Mouse (Mus musculus): ENCODE measurements at regions not wholly inside any gene's neighbourhood (a gene's known extent, or its start where the extent isn't known, plus 50 kb on each side); places are given as distances from the start of the nearest gene placed in this dataset.

DNA sequence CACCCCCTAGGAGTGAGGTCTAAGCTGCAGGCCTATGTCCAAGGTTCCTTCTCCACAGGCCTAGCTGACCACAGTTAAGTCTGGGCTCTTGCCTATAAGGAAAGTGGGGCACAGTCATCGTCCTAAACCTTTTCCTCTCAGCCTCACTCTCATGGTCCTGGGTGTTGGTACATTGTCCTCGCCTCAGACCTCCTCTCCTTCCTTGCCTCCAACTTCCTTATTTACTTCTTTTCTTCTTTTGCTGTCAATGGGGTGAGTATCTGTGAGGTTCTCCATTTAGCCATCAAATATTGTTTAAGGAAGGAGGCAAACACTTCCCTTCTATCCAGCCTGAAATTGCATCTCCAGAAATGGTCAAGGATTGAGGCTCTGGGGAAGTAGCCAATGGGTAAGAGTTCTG is 554.2 kb downstream of the Ccdc171 start:
- H3K27me3 ChIP-seq (ENCODE audit: insufficient read depth, low read length): no peaks in the 10 kb centered on the region
- H3K4me1 ChIP-seq (ENCODE audit: insufficient read depth, low read length): no peaks in the 10 kb centered on the region; the same call in 1 of the 2 replicates
- no peak for ATAC-seq (ENCODE audit: low FRiP score, low TSS enrichment)
- no peak overlapping the region for H3K4me3 ChIP-seq (ENCODE audit: low read length)
- no peaks in the 10 kb centered on the region for H3K9me3 ChIP-seq (ENCODE audit: low read length)
- 88% methylated on average over 2 of the region's 2 CpGs for WGBS
- no peaks in the 10 kb centered on the region for H3K36me3 ChIP-seq (ENCODE audit: insufficient read depth, low read length)
- no peak overlapping the region for H3K9ac ChIP-seq (replicated peaks; ENCODE audit: low read length)
- no peak overlapping the region for H3K4me2 ChIP-seq (replicated peaks; ENCODE audit: low read depth, low read length)
- H3K27ac ChIP-seq (ENCODE audit: low read length): peak overlapping the region; percentile 37; the same call in 1 of the 2 replicates

DNA sequence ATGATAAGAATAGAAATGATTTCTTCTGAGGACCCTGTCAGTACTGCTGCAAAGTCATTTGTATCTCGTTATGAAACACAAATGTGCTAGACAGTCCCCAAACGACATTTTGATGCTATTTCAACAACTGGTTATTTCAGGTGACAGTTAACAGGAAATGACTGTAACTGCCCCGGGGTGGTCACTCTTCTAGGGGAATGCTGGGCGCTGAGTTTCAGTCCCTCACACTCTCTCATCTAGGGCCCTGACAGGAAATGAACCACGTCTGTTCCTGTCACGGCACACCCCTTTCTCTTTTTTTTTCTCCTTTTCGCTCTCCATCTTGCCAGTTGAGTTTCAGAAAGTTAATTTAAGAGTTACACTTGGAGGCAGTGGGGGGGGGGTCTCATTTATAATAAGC is 556.2 kb downstream of the Ccdc171 start:
- Histone ChIP-seq H3K9ac (replicated peaks; ENCODE audit: low read length) (no peak overlapping the region), H3K4me1 (ENCODE audit: insufficient read depth, low read length) (no peaks in the 10 kb centered on the region; the same call in 1 of the 2 replicates), H3K4me2 (replicated peaks; ENCODE audit: low read depth, low read length) (no peak overlapping the region), H3K36me3 (ENCODE audit: insufficient read depth, low read length) (no peaks in the 10 kb centered on the region), H3K27ac (ENCODE audit: low read length) (no peak overlapping the region), H3K27me3 (ENCODE audit: insufficient read depth, low read length) (no peaks in the 10 kb centered on the region), H3K9me3 (ENCODE audit: low read length) (no peaks in the 10 kb centered on the region), H3K4me3 (ENCODE audit: low read length) (no peak overlapping the region)
- no peak for ATAC-seq (ENCODE audit: low FRiP score, low TSS enrichment)
- WGBS: 52% methylated on average over 7 of the region's 7 CpGs

DNA sequence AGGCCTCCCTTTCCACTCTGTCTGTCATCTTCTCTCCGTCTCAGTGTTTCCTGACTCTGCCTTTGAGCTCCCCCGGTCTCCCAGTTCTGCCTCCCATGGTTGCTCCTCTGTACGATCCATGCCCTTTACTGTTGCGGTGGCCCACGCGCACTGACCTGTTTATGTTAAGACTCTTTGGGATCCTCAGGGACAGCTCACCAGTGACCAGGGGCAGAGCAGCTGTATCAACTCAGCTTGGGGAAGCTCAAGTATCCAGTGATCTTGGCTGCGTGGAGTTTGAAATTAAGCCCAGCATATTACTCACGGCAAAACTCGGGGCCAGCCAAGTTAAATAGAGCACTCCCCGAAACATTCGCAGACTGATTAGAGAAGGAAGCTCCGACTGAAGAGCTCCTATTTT is 562.8 kb downstream of the Ccdc171 start:
- WGBS: 30% methylated on average over 12 of the region's 12 CpGs
- peak overlapping the region; percentile 73 for H3K27ac ChIP-seq (ENCODE audit: low read length)

DNA sequence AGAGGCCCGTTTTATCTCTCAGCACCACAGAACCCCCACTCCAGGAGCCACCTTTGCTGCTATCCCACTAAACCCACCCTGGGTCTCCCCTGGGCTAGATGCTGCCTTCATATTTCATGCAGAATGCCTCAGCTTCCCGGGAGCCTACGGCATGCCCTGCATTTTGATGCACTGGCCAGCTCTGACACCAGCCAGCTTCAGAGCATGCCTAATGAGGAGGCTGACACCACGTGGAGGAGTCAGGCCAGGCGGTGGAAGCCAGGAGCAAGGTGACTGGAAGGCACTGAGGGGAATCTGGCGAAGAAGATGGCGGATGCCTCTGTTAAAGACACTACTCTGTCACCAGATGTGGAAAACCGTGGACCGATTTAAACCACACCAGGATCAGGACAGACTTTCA is 567.2 kb downstream of the Ccdc171 start:
- Histone ChIP-seq H3K4me3 (ENCODE audit: low read length) (no peak overlapping the region), H3K27ac (ENCODE audit: low read length) (no peak overlapping the region), H3K9ac (replicated peaks; ENCODE audit: low read length) (no peak overlapping the region), H3K9me3 (ENCODE audit: low read length) (no peaks in the 10 kb centered on the region), H3K27me3 (ENCODE audit: insufficient read depth, low read length) (no peaks in the 10 kb centered on the region), H3K36me3 (ENCODE audit: insufficient read depth, low read length) (no peaks in the 10 kb centered on the region), H3K4me1 (ENCODE audit: insufficient read depth, low read length) (peaks cover 10% of the 10 kb centered on the region; the same call in 1 of the 2 replicates), H3K4me2 (replicated peaks; ENCODE audit: low read depth, low read length) (no peak overlapping the region)
- ATAC-seq (ENCODE audit: low FRiP score, low TSS enrichment): no peak
- 65% methylated on average over 9 of the region's 9 CpGs for WGBS

More for the DNA sequence above, 562.8 kb downstream of the Ccdc171 start:
- H3K4me1 ChIP-seq (ENCODE audit: insufficient read depth, low read length): 0 out of 2 replicates have a peak, but pooled peaks cover 3% of the 10 kb centered on the region
- no peak overlapping the region for H3K9ac ChIP-seq (replicated peaks; ENCODE audit: low read length)
- no peaks in the 10 kb centered on the region for H3K36me3 ChIP-seq (ENCODE audit: insufficient read depth, low read length)
- H3K4me3 ChIP-seq (ENCODE audit: low read length): no peak overlapping the region; the same call in 1 of the 2 replicates
- H3K27me3 ChIP-seq (ENCODE audit: insufficient read depth, low read length): no peaks in the 10 kb centered on the region
- peak; percentile 80 for ATAC-seq (ENCODE audit: low FRiP score, low TSS enrichment)
- peak overlapping the region; percentile 28; the same call in 1 of the 2 replicates for H3K4me2 ChIP-seq (replicated peaks; ENCODE audit: low read depth, low read length)
- no peaks in the 10 kb centered on the region for H3K9me3 ChIP-seq (ENCODE audit: low read length)

DNA sequence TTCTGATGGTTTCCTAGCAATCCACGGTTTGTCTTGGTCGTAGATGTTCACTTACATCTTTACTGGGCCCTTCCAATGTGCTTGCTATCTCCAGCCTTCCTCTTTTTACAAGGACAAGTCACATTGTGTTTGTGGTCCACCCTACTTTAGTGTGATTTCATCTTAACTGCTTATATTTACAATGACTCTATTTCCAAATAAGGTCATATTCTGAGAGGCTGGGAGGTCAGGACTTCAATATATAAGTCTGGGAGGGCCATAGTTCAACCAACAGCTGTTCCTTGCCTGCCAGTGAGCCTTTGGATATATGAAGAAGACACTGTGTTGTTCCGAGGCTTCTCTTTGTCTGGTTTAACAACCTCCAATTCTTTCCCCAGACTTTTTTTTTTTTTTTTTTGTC is 569.9 kb downstream of the Ccdc171 start:
- Histone ChIP-seq H3K27me3 (ENCODE audit: insufficient read depth, low read length) (no peaks in the 10 kb centered on the region), H3K36me3 (ENCODE audit: insufficient read depth, low read length) (no peaks in the 10 kb centered on the region), H3K9ac (replicated peaks; ENCODE audit: low read length) (no peak overlapping the region), H3K4me3 (ENCODE audit: low read length) (no peak overlapping the region), H3K4me1 (ENCODE audit: insufficient read depth, low read length) (peaks cover 12% of the 10 kb centered on the region; the same call in 1 of the 2 replicates), H3K27ac (ENCODE audit: low read length) (peak overlapping the region; percentile 80), H3K9me3 (ENCODE audit: low read length) (no peaks in the 10 kb centered on the region), H3K4me2 (replicated peaks; ENCODE audit: low read depth, low read length) (no peak overlapping the region)
- 52% methylated on average over 3 of the region's 3 CpGs for WGBS
- peak; percentile 66 for ATAC-seq (ENCODE audit: low FRiP score, low TSS enrichment)

DNA sequence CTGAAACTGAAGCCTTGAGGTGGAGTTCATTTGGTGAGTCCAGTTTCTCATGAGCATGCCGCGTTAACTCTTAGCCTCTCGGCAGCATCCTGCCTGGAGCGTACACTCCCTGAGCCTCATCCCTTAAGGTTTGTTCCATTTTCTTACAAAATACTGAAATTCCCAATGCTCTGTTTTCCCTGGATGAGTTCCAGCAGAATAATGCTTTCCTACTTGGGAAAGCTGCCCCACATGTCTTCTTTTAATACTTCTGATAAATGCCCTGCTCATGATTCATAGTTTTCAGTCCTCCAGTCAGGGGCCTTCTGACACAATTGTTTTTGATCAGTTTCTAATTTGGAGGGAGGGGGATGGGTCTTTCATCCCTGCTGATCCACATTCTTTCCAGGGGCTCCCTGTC is 570.7 kb downstream of the Ccdc171 start:
- 71% methylated on average over 4 of the region's 4 CpGs for WGBS
- no peaks in the 10 kb centered on the region for H3K9me3 ChIP-seq (ENCODE audit: low read length)
- H3K4me2 ChIP-seq (replicated peaks; ENCODE audit: low read depth, low read length): no peak overlapping the region
- no peaks in the 10 kb centered on the region for H3K36me3 ChIP-seq (ENCODE audit: insufficient read depth, low read length)
- no peak for ATAC-seq (ENCODE audit: low FRiP score, low TSS enrichment)
- H3K4me3 ChIP-seq (ENCODE audit: low read length): no peak overlapping the region
- peaks cover 12% of the 10 kb centered on the region; the same call in 1 of the 2 replicates for H3K4me1 ChIP-seq (ENCODE audit: insufficient read depth, low read length)
- H3K9ac ChIP-seq (replicated peaks; ENCODE audit: low read length): no peak overlapping the region
- peak overlapping the region; percentile 80 for H3K27ac ChIP-seq (ENCODE audit: low read length)
- no peaks in the 10 kb centered on the region for H3K27me3 ChIP-seq (ENCODE audit: insufficient read depth, low read length)

DNA sequence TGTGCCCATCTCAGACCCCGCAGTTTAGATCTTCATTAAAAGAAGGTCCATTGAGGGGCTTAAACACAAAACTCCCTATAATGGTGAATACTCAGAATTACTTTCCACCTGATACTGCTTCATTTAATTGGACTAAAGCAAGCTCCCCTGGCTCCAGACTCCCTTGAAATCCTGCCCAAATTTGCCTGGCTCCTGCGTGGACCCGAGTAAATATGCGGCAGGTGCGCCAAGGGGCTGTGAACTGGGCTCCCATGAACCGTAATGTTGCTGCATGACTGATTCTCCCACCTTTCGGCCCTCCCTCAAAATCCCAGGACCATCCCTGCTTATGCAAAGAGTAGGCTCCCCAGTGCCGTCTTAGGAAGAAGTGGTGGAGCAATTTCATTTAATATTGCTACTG is 573.7 kb downstream of the Ccdc171 start:
- Histone ChIP-seq H3K4me3 (ENCODE audit: low read length) (no peak overlapping the region), H3K4me2 (replicated peaks; ENCODE audit: low read depth, low read length) (no peak overlapping the region), H3K36me3 (ENCODE audit: insufficient read depth, low read length) (no peaks in the 10 kb centered on the region), H3K27me3 (ENCODE audit: insufficient read depth, low read length) (no peaks in the 10 kb centered on the region), H3K9me3 (ENCODE audit: low read length) (no peaks in the 10 kb centered on the region), H3K4me1 (ENCODE audit: insufficient read depth, low read length) (peaks cover 12% of the 10 kb centered on the region; the same call in 1 of the 2 replicates), H3K9ac (replicated peaks; ENCODE audit: low read length) (no peak overlapping the region), H3K27ac (ENCODE audit: low read length) (no peak overlapping the region)
- ATAC-seq (ENCODE audit: low FRiP score, low TSS enrichment): no peak
- WGBS: 68% methylated on average over 8 of the region's 8 CpGs

DNA sequence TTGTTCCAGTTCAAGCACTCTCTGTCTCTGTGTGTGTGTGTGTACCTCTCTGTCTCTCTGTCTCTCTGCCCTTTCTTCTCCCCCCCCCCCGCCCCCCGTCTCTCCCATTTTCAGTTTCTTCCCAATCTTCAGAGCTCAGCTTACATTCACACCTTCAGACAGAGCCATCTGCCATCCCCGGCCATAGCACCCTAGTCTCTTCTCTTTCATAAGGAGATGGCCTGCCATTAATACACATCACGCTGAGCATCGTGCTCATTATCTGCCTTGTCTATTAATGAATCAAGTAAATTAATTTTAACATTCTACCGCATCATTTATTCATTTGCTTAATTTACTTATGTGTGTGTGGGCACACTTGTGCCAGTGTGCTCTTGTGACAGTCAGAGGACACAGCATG is 573.2 kb downstream of the Bnc2 start:
- no peak for ATAC-seq (ENCODE audit: low FRiP score, low TSS enrichment)
- no peaks in the 10 kb centered on the region for H3K9me3 ChIP-seq (ENCODE audit: low read length)
- no peak overlapping the region for H3K4me2 ChIP-seq (replicated peaks; ENCODE audit: low read depth, low read length)
- 90% methylated on average over 5 of the region's 6 CpGs for WGBS
- no peaks in the 10 kb centered on the region for H3K27me3 ChIP-seq (ENCODE audit: insufficient read depth, low read length)
- peaks cover 6% of the 10 kb centered on the region; the same call in 1 of the 2 replicates for H3K4me1 ChIP-seq (ENCODE audit: insufficient read depth, low read length)
- H3K36me3 ChIP-seq (ENCODE audit: insufficient read depth, low read length): no peaks in the 10 kb centered on the region
- no peak overlapping the region for H3K4me3 ChIP-seq (ENCODE audit: low read length)
- no peak overlapping the region for H3K27ac ChIP-seq (ENCODE audit: low read length)
- no peak overlapping the region for H3K9ac ChIP-seq (replicated peaks; ENCODE audit: low read length)

DNA sequence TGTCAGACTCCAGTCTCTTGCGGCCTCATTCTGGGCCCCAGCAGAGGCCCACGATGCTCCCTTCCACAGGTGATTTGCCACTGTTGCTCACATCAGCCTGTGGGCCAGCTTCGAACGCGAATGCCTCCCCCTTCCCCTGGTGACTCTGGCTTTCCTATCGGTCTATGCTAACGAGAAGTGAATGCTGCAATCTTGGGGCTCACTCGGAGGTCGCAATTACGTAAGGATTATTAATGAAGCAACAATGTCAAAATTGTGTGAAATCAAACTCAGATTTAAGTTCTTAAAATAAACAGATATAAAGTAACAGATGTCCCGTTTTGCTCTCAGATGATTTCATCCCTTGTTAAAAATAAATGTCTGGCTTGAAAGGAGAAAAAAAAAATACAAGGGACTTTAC is 572.3 kb downstream of the Bnc2 start:
- Histone ChIP-seq H3K27ac (ENCODE audit: low read length) (no peak overlapping the region), H3K9me3 (ENCODE audit: low read length) (no peaks in the 10 kb centered on the region), H3K9ac (replicated peaks; ENCODE audit: low read length) (no peak overlapping the region), H3K27me3 (ENCODE audit: insufficient read depth, low read length) (no peaks in the 10 kb centered on the region), H3K36me3 (ENCODE audit: insufficient read depth, low read length) (no peaks in the 10 kb centered on the region), H3K4me1 (ENCODE audit: insufficient read depth, low read length) (peaks cover 5% of the 10 kb centered on the region; the same call in 1 of the 2 replicates), H3K4me2 (replicated peaks; ENCODE audit: low read depth, low read length) (no peak overlapping the region), H3K4me3 (ENCODE audit: low read length) (no peak overlapping the region)
- ATAC-seq (ENCODE audit: low FRiP score, low TSS enrichment): no peak
- 68% methylated on average over 11 of the region's 11 CpGs for WGBS

DNA sequence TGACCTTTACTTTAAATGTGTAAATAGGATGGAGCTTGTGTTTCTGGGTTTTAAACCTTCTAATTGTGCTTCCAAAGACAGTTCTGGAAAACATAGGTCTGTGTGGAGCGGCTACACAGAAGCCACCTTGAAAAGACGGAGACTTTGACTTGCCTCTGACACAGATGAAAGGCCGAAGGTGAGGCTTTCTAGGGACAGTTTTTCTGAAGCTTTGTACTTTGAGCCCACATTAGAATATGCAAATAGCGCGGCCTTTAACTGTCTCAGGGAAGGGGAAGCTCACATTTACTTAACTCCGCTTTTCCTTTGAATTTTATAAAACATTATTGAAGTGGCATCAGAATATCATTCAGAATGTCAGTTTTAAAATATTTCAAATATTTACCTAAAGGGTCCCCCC is 566.5 kb downstream of the Bnc2 start:
- 0 out of 2 replicates have a peak, but pooled peaks have one; percentile 40 for ATAC-seq (ENCODE audit: low FRiP score, low TSS enrichment)
- WGBS: 85% methylated on average over 6 of the region's 6 CpGs

More for the DNA sequence above, 566.5 kb downstream of the Bnc2 start:
- no peak overlapping the region for H3K27ac ChIP-seq (ENCODE audit: low read length)
- H3K4me1 ChIP-seq (ENCODE audit: insufficient read depth, low read length): peaks cover 11% of the 10 kb centered on the region
- H3K9me3 ChIP-seq (ENCODE audit: low read length): no peaks in the 10 kb centered on the region
- no peaks in the 10 kb centered on the region for H3K27me3 ChIP-seq (ENCODE audit: insufficient read depth, low read length)
- no peaks in the 10 kb centered on the region for H3K36me3 ChIP-seq (ENCODE audit: insufficient read depth, low read length)
- H3K4me3 ChIP-seq (ENCODE audit: low read length): no peak overlapping the region
- H3K4me2 ChIP-seq (replicated peaks; ENCODE audit: low read depth, low read length): no peak overlapping the region
- H3K9ac ChIP-seq (replicated peaks; ENCODE audit: low read length): no peak overlapping the region

All from kidney, embryonic 16.5 days (tissue).